Mouse (Mus musculus) ovary, adult 18-20 months (tissue): ENCODE results near the gene Reg3b.
"Not testable (repeated sequence)": the region's sequence is repeated elsewhere in the genome, so short reads cannot be mapped to it uniquely, and the experiment has no call there.

Experiments
- DNase-seq: peaks from one replicate; pipeline ENCODE4 v3.0.0; 2022; ENCODE audit warnings: low spot score, mixed read lengths

Reg3b gene

DNA sequence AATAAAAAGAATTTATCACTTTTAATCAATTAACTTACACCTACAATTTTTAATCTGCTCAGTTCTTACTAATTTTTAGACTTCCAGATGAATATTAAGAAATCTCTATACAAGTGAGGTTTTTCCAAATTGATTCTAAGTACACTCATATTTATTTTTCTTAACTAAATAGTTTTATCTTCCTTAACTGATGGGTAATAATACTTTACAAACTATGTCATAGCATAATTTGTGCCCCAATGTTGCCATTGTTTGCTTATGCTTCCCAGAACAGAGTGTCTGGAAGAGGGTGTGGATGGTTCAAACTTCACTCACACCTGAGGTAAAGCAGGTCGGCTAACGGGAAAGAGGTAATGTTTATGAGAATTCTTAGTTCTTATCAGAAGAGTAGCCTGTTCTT is at the start of gene Reg3b:
Gene Reg3b, plus strand, starts transcription at position 301 of the 400 bp plus-strand sequence.
- DNase-seq, result no peak

DNA sequence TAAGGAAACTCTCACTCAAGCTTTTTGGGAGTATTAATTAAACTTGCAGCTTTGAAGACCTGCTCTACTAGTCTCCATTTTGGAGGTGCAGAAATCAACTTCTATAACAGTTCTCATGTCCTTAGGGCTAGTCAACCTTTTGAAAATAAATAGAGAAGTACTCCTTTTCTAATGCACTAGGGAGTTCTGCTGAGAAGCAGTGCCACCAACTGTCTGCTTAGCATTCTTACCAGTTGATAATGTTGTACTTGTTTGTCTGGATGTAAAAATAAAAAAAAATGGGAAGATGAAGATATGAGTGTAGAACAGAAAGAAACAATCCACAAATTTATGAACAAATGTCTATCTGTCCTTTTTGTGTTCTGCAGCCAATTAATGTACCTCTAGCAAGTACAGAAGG is 42.7 kb upstream of the Reg3b start:
- DNase-seq, result no peak

DNA sequence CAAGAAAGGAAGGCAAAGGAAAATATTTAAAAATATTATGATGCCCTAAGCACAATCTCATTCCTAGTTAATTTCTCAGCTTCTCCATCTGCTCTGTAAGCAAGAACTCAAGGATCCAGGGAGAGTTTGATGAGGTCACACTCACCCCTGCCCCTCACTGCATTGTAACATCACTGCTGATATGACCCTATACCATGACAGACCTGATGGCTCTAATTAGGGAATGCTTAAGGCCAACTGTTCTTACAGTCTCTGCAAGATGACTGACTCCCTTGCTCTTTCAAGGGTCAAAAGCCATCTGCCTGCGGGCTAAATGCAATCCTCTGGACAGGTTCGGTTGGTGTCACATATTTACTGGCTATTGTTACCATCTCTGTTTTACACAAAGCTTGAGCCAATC is 41.3 kb upstream of the Reg3b start:
- DNase-seq, result no peak

DNA sequence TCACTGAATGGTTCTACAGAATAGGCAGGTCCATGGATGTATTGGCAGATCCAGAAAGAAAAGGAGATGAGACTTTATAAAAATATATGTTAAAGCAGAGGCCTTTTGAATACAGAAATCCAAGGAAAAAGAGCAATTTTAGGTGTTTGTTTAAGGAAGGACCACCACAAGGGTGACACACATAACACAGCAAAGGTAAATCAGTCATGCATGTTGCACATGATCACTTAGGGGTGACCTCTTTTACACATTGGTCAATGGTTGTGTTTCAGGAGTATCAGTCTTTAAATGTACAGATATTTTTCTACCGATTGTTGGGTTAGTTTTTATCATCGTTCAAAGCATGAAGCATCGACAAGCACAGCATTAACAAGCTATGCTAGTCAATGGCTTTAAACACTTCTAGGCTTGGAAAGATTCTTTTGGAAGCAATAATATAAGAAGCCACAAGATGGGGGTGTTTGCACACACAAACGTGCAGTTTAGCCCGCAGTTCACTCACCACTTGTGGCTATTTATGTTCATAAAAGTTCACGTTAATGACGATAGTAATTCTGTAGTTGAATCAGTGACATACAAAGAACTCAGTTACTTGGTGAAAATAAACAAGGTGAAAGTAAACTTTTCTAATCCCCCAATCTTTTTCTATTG is 38.4 kb upstream of the Reg3b start:
- no peak for DNase-seq

DNA sequence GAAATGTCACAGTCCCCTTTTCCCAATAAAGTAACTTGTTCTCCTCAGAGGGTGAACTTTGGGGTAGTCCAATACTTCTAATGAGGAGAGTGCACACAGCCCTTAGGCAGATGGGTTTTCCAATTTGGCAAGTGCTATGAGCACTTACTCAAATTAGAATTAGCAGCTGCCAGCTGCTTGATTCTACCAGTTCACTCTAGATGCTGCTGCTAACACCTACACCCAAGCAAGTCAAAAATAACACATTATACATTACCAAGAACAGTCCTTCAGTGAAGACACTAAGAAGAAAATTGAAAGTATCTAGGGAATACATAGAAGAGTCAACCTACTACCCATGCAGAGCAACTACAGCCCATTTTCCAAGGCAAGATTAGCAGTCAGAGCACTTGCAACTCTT is 30.2 kb upstream of the Reg3b start:
- no peak for DNase-seq

DNA sequence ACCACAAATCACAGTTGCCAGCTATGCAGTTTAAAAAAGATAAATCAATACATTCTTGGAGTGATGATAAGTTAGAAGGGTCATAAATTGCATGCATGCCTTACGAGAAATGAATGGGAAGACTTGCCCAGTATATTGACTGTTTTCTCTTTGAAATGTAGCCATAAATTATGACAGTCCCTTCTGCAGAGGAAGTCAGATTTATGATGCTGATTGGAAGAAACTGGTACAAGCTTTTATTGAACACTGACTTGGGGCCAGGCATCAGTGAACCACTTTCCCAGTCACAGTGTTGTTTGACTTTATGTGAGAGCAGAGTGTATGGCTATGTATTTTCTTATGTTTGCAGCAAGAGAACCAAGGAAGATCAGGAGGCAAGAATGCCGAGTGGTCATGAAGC is 28.8 kb upstream of the Reg3b start:
- no peak for DNase-seq

DNA sequence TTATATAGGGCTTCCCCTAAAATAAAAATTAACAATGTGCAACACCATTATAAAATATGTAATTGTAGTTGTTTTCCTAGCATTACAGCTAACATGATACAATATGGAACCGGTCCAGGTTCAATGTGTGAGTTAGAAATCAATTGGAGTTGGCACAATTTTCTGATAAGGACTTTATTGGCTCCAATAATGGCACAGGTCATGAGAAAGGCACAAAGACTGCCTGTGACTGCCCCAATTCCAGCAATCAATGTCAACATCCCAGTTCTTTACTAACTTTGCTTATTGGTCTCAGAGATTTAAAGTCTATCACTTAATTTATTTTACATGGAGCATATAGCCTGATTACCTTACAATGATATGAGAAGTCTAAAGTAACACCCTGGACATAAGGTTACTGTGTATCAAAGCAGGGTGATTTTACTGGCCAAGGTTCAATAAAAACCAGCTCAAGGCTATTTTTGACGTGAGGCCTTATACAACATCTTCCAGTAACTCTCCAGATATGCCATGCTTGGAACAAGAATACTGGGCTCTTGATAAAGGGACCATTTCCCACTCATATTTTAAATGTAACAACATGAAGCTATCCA is 8.4 kb upstream of the Reg3b start:
- DNase-seq, result no peak

DNA sequence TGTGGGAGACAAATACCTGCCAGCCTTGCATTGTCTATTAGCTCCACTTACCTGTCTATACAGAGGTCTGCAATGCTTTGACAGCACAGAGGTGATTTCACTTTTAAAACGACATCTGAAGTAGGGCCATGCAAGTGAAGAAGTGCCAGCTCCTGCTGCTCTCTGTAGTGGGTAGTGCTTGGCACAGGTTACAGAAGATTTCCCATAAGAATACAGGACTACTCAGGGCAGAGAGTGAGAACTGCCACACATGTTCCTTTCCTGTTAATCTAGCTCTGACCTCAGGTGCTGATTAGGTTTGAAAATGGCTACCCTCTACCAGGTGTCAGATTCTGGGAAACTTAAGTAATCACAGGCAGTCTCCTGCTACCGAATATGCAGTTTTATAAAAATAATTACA is 8.3 kb downstream of the Reg3b start, which contains the start of gene Reg3d:
Gene Reg3d, minus strand, starts transcription at position 101 of the 400 bp plus-strand sequence.
- no peak for DNase-seq

DNA sequence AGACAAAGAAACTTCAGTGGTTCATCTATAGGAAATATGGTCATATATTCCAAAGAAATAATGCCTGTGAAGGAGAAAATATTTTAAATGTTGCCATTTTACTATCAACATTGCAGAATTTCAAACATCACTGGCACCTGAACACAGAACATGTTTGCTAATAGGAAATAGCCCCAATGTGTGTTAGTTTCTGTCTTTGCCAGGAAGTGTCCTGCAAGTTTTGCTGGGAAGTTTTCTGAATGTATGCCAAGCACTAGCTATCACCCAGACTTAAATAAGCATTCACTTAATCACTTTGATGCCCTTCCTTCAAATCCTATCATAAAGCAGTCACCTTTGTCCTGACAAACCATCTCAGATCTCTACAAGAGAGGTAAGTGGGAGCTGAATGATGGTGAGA is 10.0 kb downstream of the Reg3b start, which contains the start of gene Reg3a:
Gene Reg3a, plus strand, starts transcription at position 301 of the 400 bp plus-strand sequence.
- DNase-seq, result no peak

DNA sequence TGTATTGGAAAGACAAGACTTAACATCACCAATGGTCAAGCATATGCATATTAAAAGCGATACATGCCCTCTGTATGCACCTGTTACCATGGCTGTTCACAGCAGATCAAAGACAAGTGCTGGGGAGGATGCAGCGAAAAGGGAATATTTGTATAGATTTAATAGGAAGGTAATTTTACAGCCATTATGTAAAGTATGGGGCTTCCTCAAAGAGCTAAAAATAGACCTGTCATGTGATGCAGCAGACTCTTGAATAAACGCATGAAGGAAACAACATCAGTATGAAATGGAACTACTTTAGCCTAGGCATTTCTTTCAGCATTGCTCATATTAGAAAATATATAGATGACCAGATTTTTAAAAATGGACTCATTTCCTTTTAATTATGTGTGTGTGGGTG is 15.2 kb downstream of the Reg3b start:
- DNase-seq, result no peak

DNA sequence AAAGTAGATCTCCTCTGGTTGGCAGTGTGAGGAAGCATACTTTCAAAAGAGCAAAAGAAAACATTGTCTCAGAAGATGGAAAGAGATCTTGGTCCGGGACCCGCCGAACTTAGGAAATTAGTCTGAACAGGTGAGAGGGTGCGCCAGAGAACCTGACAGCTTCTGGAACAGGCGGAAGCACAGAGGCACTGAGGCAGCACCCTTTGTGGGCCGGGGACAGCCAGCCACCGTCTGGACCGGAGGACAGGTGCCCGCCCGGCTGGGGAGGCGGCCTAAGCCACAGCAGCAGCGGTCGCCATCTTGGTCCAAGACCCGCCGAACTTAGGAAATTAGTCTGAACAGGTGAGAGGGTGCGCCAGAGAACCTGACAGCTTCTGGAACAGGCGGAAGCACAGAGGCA is 24.9 kb downstream of the Reg3b start, which contains the start of gene Reg2:
Gene Reg2, plus strand, starts transcription at position 301 of the 400 bp plus-strand sequence.
- not testable (repeated sequence) for DNase-seq

DNA sequence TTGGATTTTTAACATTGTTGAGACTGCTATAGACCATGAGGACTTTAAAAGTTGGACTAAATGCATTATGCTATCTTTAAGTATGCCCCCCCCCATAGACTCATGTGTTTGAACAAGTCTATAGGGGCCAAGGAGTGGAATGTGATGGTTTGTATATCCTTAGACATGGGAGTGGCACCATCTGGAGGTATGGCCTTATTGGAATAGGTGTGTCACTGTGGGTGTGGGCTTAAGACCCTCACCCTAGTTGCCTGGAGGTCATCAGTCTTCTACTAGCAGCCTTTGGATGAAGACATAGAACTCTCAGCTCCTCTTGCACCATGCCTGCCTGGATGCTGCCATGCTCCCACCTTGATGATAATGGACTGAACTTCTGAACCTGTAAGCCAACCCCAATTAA is 52.0 kb downstream of the Reg3b start, which contains the start of gene Reg1:
Gene Reg1, plus strand, starts transcription at position 301 of the 400 bp plus-strand sequence.
- DNase-seq, result not testable (repeated sequence)
